Mouse (Mus musculus) layer of hippocampus, postnatal 36 days (tissue): Measurements from ENCODE around the gene Gm45194. TPM values are rescaled to one million over a fixed set of nuclear protein-coding genes. Genes with fewer than 3 reads are reported as not detected.

Experiments
- DNase-seq, 2 experiments: peaks; one replicate each; pipeline ENCODE4 v3.0.0; 2022
- total RNA-seq, 2 experiments: library from RNA; stranded (reverse); gene quantifications; 2 replicates each; pipeline ENCODE4 v1.2.3; 2021

Gene Gm45194
- not detected for total RNA-seq

GRCm38 (mm10) chrX:111891089-111891488 is at the start of gene Gm45194:
Gene Gm45194 (plus strand): TSS chrX:111891389.
- DNase-seq, result no peak

- no peak for DNase-seq
Observed at GRCm38 (mm10) chrX:111855878-111856277, 35.3 kb upstream of the Gm45194 start.

- no peak for DNase-seq
Observed at GRCm38 (mm10) chrX:111881251-111881650, 9.9 kb upstream of the Gm45194 start.

- DNase-seq, result no peak
Observed at GRCm38 (mm10) chrX:111894321-111895050, 3.3 kb downstream of the Gm45194 start.

GRCm38 (mm10) chrX:111895084-111895779 is 4.0 kb downstream of the Gm45194 start:
- DNase-seq, result no peak

- DNase-seq, result no peak
Observed at GRCm38 (mm10) chrX:111917422-111917821, 26.2 kb downstream of the Gm45194 start.

GRCm38 (mm10) chrX:111960909-111961308 is 69.7 kb downstream of the Gm45194 start:
- DNase-seq, result no peak

- no peak for DNase-seq
Observed at GRCm38 (mm10) chrX:111999661-112000060, 108.5 kb downstream of the Gm45194 start.

GRCm38 (mm10) chrX:112010707-112011106 is 119.5 kb downstream of the Gm45194 start, which contains the start of gene Tex16:
Gene Tex16 (plus strand): TSS chrX:112011007.
- no peak for DNase-seq

- no peak for DNase-seq
Observed at GRCm38 (mm10) chrX:112238749-112239148, 347.6 kb downstream of the Gm45194 start, which contains the start of gene 4933403O08Rik. Gene 4933403O08Rik (plus strand): TSS chrX:112239049.

- DNase-seq, result no peak
Observed at GRCm38 (mm10) chrX:112242916-112243315, 351.7 kb downstream of the Gm45194 start.

- no peak for DNase-seq
Observed at GRCm38 (mm10) chrX:112255513-112255912, 364.3 kb downstream of the Gm45194 start.

- no peak for DNase-seq
Observed at GRCm38 (mm10) chrX:112273550-112273949, 382.4 kb downstream of the Gm45194 start.

Other genes with a start within 250 kb of the Gm45194 start
- 1 to 10 TPM; 3.5 to 3.6 TPM for gene Hdx, start 194.3 kb upstream of the Gm45194 start, total RNA-seq
- not detected for gene Tex16, start 119.6 kb downstream of the Gm45194 start, total RNA-seq